9 mouse cellular contexts compared by ENCODE assay signal in the genomic region with DNA sequence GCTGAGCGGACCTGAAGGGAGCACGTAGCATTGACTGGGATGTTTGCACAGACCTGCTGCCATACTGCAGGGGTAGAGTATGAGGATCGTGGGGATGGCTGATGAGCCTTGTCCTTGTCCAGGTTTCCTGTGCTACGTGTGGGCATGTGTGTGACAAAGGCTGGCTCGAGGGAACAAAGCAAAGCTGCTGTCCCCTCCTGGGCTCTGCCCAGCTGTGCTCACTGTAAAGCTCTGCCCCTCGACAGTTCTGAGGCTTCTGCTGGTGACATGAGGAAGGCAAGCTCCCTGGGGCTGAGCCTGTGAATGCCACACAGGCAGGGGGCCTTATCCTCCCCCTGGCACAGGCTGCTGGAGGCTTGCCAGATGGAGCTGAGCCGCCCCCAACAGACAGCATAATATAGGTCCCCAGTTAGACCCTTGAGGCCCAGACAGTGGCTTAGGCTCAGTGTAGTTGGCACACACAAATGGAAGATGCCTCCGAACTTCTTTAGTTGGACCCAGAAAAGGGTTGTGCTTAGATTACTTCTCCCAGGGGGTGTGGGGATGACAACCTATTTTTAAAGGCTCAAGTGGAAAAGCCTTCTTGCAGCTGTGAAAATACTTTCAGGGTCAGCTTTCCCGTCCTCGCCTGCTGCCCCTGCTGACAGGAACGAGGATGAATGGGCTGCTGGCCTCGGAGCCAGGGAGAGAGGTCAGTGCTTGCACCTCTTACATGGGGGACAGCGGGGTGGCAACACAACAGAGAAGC. TPM values are rescaled to one million over a fixed set of nuclear protein-coding genes. Genes with fewer than 3 reads are reported as not detected.
DNase-seq lines count a peak whose midpoint lies in the region; ATAC-seq and TF ChIP-seq lines count a peak whose summit lies in the region.
"Had no signal": no experiment of that assay in that cellular context is flagged by ENCODE, and none has a peak within 500 bp of the region (broad histone marks: within the 10 kb centered on the region; RNA-seq: fewer than 3 reads in every experiment).

No protein-coding gene starts in this region.

- no peak; the same call in 1 of the 2 replicates for ATAC-seq in midbrain, postnatal 0 days (ENCODE audit: low FRiP score)

- peak overlapping the region; percentile 66 for H3K27ac ChIP-seq in embryonic facial prominence, embryonic 10.5 days (replicated peaks)
- no peak overlapping the region for H3K27ac ChIP-seq in midbrain, postnatal 0 days (ENCODE audit: low read depth, low read length)
- H3K27ac ChIP-seq in thymus, adult 2 months (ENCODE audit: control insufficient read depth, insufficient read depth, low read length) = no peak overlapping the region

- intact Hi-C loops in left cerebral cortex, postnatal 4 days (cut with DNase I) = no loop called here
- intact Hi-C loops in heart, postnatal 10 days (cut with DNase I) = no loop called here

- no peak overlapping the region for H3K4me2 ChIP-seq in midbrain, postnatal 0 days (ENCODE audit: low read depth, low read length, poor library complexity, severe bottlenecking)

- H3K9me3 ChIP-seq in embryonic facial prominence, embryonic 10.5 days = no peaks in the 10 kb centered on the region
- H3K9me3 ChIP-seq in midbrain, postnatal 0 days (ENCODE audit: low read length) = no peaks in the 10 kb centered on the region
- H3K9me3 ChIP-seq: G1E had no signal

- H3K4me3 ChIP-seq in embryonic facial prominence, embryonic 10.5 days = no peak overlapping the region
- no peak overlapping the region for H3K4me3 ChIP-seq in midbrain, postnatal 0 days (ENCODE audit: low read depth, low read length)
- no peak overlapping the region for H3K4me3 ChIP-seq in thymus, adult 2 months (ENCODE audit: control insufficient read depth, insufficient read depth, low read length)

- WGBS in embryonic facial prominence, embryonic 10.5 days = 36% methylated on average over 13 of the region's 13 CpGs
- WGBS in midbrain, postnatal 0 days = 30% methylated on average over 13 of the region's 13 CpGs
- 84% methylated on average over 13 of the region's 13 CpGs for WGBS in thymus, adult 2 months

- TF ChIP-seq POLR2A in thymus, adult 2 months (IDR thresholded peaks at IDR 0.05; ENCODE audit: control insufficient read depth, extremely low read depth, insufficient read depth, low read length, poor library complexity) = no peak

- no peaks in the 10 kb centered on the region for H3K36me3 ChIP-seq in embryonic facial prominence, embryonic 10.5 days (replicated peaks)
- no peaks in the 10 kb centered on the region for H3K36me3 ChIP-seq in midbrain, postnatal 0 days (ENCODE audit: insufficient read depth, low read length)
- H3K36me3 ChIP-seq in thymus, adult 2 months (ENCODE audit: control insufficient read depth, insufficient read depth, low read length) = no peaks in the 10 kb centered on the region
- H3K36me3 ChIP-seq: G1E had no signal

- TF ChIP-seq CTCF in midbrain, postnatal 0 days (IDR thresholded peaks at IDR 0.05) = no peak; the same call in 1 of the 2 replicates
- no peak for TF ChIP-seq CTCF in thymus, adult 2 months (IDR thresholded peaks at IDR 0.05; ENCODE audit: borderline replicate concordance, control insufficient read depth, extremely low read depth, insufficient read depth, low read length, poor library complexity)

- H3K27me3 ChIP-seq in embryonic facial prominence, embryonic 10.5 days (replicated peaks; ENCODE audit: low read depth, poor library complexity, severe bottlenecking) = no peaks in the 10 kb centered on the region
- H3K27me3 ChIP-seq in midbrain, postnatal 0 days (ENCODE audit: insufficient read depth, low read length) = no peaks in the 10 kb centered on the region
- no peaks in the 10 kb centered on the region for H3K27me3 ChIP-seq in thymus, adult 2 months (ENCODE audit: control insufficient read depth, insufficient read depth, low read length)

- H3K4me1 ChIP-seq in embryonic facial prominence, embryonic 10.5 days = peaks cover 33% of the 10 kb centered on the region
- H3K4me1 ChIP-seq in midbrain, postnatal 0 days (ENCODE audit: insufficient read depth, low read length) = peaks cover 5% of the 10 kb centered on the region
- no peaks in the 10 kb centered on the region for H3K4me1 ChIP-seq in thymus, adult 2 months (replicated peaks; ENCODE audit: control insufficient read depth, insufficient read depth, low read length)

- DNase-seq in left cerebral cortex, postnatal 4 days = peak; percentile 70
- no peak for DNase-seq in left cerebral cortex, adult 8-10 months (ENCODE audit: low spot score in 2 of 2)
- DNase-seq in embryonic facial prominence, embryonic 10.5 days (ENCODE audit: low spot score) = peak; percentile 42
- peak; percentile 60 to 61 for DNase-seq in heart, postnatal 10 days
- DNase-seq in midbrain, postnatal 0 days (ENCODE audit: low spot score) = peak; percentile 52
- no peak for DNase-seq in cerebellum, adult 18-20 months
- DNase-seq in thymus, adult 2 months = no peak
- no peak for DNase-seq in frontal cortex, postnatal 25 days (ENCODE audit: low spot score in 2 of 2)

- no peak overlapping the region for H3K9ac ChIP-seq in midbrain, postnatal 0 days (replicated peaks; ENCODE audit: low read length, poor library complexity, severe bottlenecking)

RNA-seq across cellular contexts. Expression of gene Hdac4, which starts 16.7 kb away (rescaled TPM):
- total RNA-seq in left cerebral cortex, postnatal 4 days (2021) = 10 to 100 TPM; 78.6 to 81.6 TPM
- total RNA-seq in left cerebral cortex, adult 8-10 months (2022) = 10 to 100 TPM; 81.5 to 98.0 (median 88.2) TPM
- polyA plus RNA-seq in embryonic facial prominence, embryonic 10.5 days (2016; fragmentation: Nextera tagmentation; extraction: Ambion mirVana) = 20.8 and 21.6 TPM in 2 replicates
- total RNA-seq in heart, postnatal 10 days (2021) = 10 to 100 TPM; 37.2 to 39.9 TPM
- total RNA-seq in midbrain, postnatal 0 days (2014; rRNA removed) = 45.8 and 51.8 TPM in 2 replicates
- 18.0 and 18.1 TPM in 2 replicates for polyA plus RNA-seq in midbrain, postnatal 0 days (2015; fragmentation: Nextera tagmentation; extraction: Ambion mirVana)
- polyA plus RNA-seq in thymus, adult 2 months (2012; rRNA removed) = 33.2 and 45.0 TPM in 2 replicates

Comparison
In these comparisons a context has a peak if more than half of its experiments do, and no peak if none do; other contexts are left out.
1. DNase-seq: peak in left cerebral cortex, postnatal 4 days (single experiment), embryonic facial prominence, embryonic 10.5 days (single experiment), heart, postnatal 10 days (2 of 2) and midbrain, postnatal 0 days (single experiment); none in left cerebral cortex, adult 8-10 months (0 of 2), cerebellum, adult 18-20 months (0 of 2), thymus, adult 2 months (single experiment) and frontal cortex, postnatal 25 days (0 of 2).